Comparison of ENCODE assay signal across 13 mouse cellular contexts in the genomic region with DNA sequence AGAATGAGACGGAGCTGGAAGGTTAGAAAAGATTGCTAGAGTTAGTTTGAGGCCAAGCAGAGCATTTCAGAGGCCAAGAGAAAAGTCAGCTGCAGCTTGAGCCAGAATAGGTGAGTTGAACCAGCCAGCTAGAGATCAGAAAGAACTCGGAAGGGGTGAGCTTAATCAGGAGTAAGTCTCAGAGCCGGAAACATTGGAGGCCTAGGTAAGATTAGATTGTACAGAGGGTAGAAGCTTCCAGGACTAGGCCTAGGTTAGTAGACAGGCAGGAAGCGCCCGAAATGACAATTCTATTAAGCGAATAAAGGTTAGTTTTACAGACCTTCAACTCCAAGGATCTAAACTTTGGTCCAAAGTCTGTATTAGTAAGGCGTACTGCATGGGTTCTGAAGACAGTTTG.
"Had no signal": no experiment of that assay in that cellular context is flagged by ENCODE, and none has a peak within 500 bp of the region (broad histone marks: within the 10 kb centered on the region; RNA-seq: fewer than 3 reads in every experiment).

No protein-coding gene starts in this region.

- H3K4me1 ChIP-seq: limb, embryonic 12.5 days; limb, embryonic 15.5 days had no signal

- H3K4me2 ChIP-seq: limb, embryonic 12.5 days; limb, embryonic 15.5 days had no signal

- H3K27ac ChIP-seq: limb, embryonic 12.5 days; limb, embryonic 15.5 days; liver, embryonic 14.5 days; macrophage had no signal

- ATAC-seq: lung, postnatal 0 days had no signal

- H3K9me3 ChIP-seq: limb, embryonic 12.5 days; limb, embryonic 15.5 days had no signal

- DNase-seq: kidney, postnatal 14 days; kidney, postnatal 4 days; left cerebral cortex, postnatal 4 days; lung, embryonic 14.5 days; midbrain, embryonic 14.5 days; thymus, adult 18-20 months; thymus, postnatal 36 days had no signal

- H3K36me3 ChIP-seq: limb, embryonic 12.5 days; limb, embryonic 15.5 days had no signal

- H3K27me3 ChIP-seq: limb, embryonic 12.5 days; limb, embryonic 15.5 days had no signal

- H3K9ac ChIP-seq: limb, embryonic 12.5 days; limb, embryonic 15.5 days; liver, embryonic 14.5 days; liver, postnatal 0 days; lung, embryonic 14.5 days had no signal

- H3K4me3 ChIP-seq: limb, embryonic 12.5 days; limb, embryonic 15.5 days had no signal
